Mouse (Mus musculus): ENCODE measurements around the gene Olfr311. TPM values are rescaled to one million over a fixed set of nuclear protein-coding genes. Genes with fewer than 3 reads are reported as not detected.
"Not testable (repeated sequence)": the region's sequence is repeated elsewhere in the genome, so short reads cannot be mapped to it uniquely, and the experiment has no call there.

Gene Olfr311
- polyA plus RNA-seq, 1 experiment from 2014 or later: not detected

- Histone ChIP-seq H3K4me3 (ENCODE audit: low read depth, low read length) (no peak overlapping the region), H3K9me3 (ENCODE audit: control insufficient read depth, low read depth, low read length) (no peaks in the 10 kb centered on the region), H3K9ac (replicated peaks; ENCODE audit: low read depth, low read length) (no peak overlapping the region), H3K4me1 (ENCODE audit: control insufficient read depth, insufficient read depth, low read length) (peaks cover 12% of the 10 kb centered on the region), H3K4me2 (replicated peaks; ENCODE audit: low read depth, low read length) (no peak overlapping the region), H3K27ac (ENCODE audit: low read length) (peak overlapping the region; percentile 30; the same call in 1 of the 2 replicates), H3K36me3 (ENCODE audit: control insufficient read depth, insufficient read depth, low read length) (no peaks in the 10 kb centered on the region), H3K27me3 (ENCODE audit: control insufficient read depth, insufficient read depth, low read length) (no peaks in the 10 kb centered on the region)
- 12% methylated on average over 2 of the region's 2 CpGs for WGBS
- peak; percentile 46 for ATAC-seq (ENCODE audit: insufficient number of reproducible peaks, insufficient read depth, low FRiP score, low read depth)
Measured at GRCm38 (mm10) chr11:58804393-58804792, 34.7 kb upstream of the Olfr311 start.

GRCm38 (mm10) chr11:58812001-58812400 is 27.1 kb upstream of the Olfr311 start:
- Histone ChIP-seq H3K9me3 (ENCODE audit: control insufficient read depth, low read depth, low read length) (no peaks in the 10 kb centered on the region), H3K4me2 (replicated peaks; ENCODE audit: low read depth, low read length) (no peak overlapping the region), H3K4me3 (ENCODE audit: low read depth, low read length) (no peak overlapping the region), H3K4me1 (ENCODE audit: control insufficient read depth, insufficient read depth, low read length) (no peaks in the 10 kb centered on the region), H3K27me3 (ENCODE audit: control insufficient read depth, insufficient read depth, low read length) (no peaks in the 10 kb centered on the region), H3K36me3 (ENCODE audit: control insufficient read depth, insufficient read depth, low read length) (no peaks in the 10 kb centered on the region), H3K27ac (ENCODE audit: low read length) (no peak overlapping the region), H3K9ac (replicated peaks; ENCODE audit: low read depth, low read length) (no peak overlapping the region)
- 3% methylated on average over 1 of the region's 1 CpGs for WGBS
- no peak for ATAC-seq (ENCODE audit: insufficient number of reproducible peaks, insufficient read depth, low FRiP score, low read depth)

GRCm38 (mm10) chr11:58814700-58815099 is 24.4 kb upstream of the Olfr311 start, which contains the start of gene Olfr313:
Gene Olfr313 (plus strand): TSS chr11:58815000.
- H3K36me3 ChIP-seq (ENCODE audit: control insufficient read depth, insufficient read depth, low read length); ATAC-seq (ENCODE audit: insufficient number of reproducible peaks, insufficient read depth, low FRiP score, low read depth); H3K4me3 ChIP-seq (ENCODE audit: low read depth, low read length); H3K27me3 ChIP-seq (ENCODE audit: control insufficient read depth, insufficient read depth, low read length); H3K9me3 ChIP-seq (ENCODE audit: control insufficient read depth, low read depth, low read length); H3K4me1 ChIP-seq (ENCODE audit: control insufficient read depth, insufficient read depth, low read length); H3K27ac ChIP-seq (ENCODE audit: low read length); H3K4me2 ChIP-seq (replicated peaks; ENCODE audit: low read depth, low read length); H3K9ac ChIP-seq (replicated peaks; ENCODE audit: low read depth, low read length): not testable (repeated sequence)
- 44% methylated on average over 1 of the region's 1 CpGs for WGBS

GRCm38 (mm10) chr11:58815676-58816075 is 23.4 kb upstream of the Olfr311 start:
- no peak for ATAC-seq (ENCODE audit: insufficient number of reproducible peaks, insufficient read depth, low FRiP score, low read depth)
- H3K36me3 ChIP-seq (ENCODE audit: control insufficient read depth, insufficient read depth, low read length): no peaks in the 10 kb centered on the region
- no peaks in the 10 kb centered on the region for H3K9me3 ChIP-seq (ENCODE audit: control insufficient read depth, low read depth, low read length)
- WGBS: 81% methylated on average over 1 of the region's 1 CpGs
- no peaks in the 10 kb centered on the region for H3K27me3 ChIP-seq (ENCODE audit: control insufficient read depth, insufficient read depth, low read length)
- H3K9ac ChIP-seq (replicated peaks; ENCODE audit: low read depth, low read length): no peak overlapping the region
- no peak overlapping the region for H3K4me3 ChIP-seq (ENCODE audit: low read depth, low read length)
- no peaks in the 10 kb centered on the region for H3K4me1 ChIP-seq (ENCODE audit: control insufficient read depth, insufficient read depth, low read length)
- no peak overlapping the region for H3K4me2 ChIP-seq (replicated peaks; ENCODE audit: low read depth, low read length)
- H3K27ac ChIP-seq (ENCODE audit: low read length): no peak overlapping the region

GRCm38 (mm10) chr11:58828937-58829336 is 10.1 kb upstream of the Olfr311 start, which contains the start of gene Olfr312:
Gene Olfr312 (plus strand): TSS chr11:58829237.
- not testable (repeated sequence) for H3K4me1 ChIP-seq (ENCODE audit: control insufficient read depth, insufficient read depth, low read length); H3K4me2 ChIP-seq (replicated peaks; ENCODE audit: low read depth, low read length); H3K36me3 ChIP-seq (ENCODE audit: control insufficient read depth, insufficient read depth, low read length); H3K27me3 ChIP-seq (ENCODE audit: control insufficient read depth, insufficient read depth, low read length); H3K27ac ChIP-seq (ENCODE audit: low read length); H3K4me3 ChIP-seq (ENCODE audit: low read depth, low read length); ATAC-seq (ENCODE audit: insufficient number of reproducible peaks, insufficient read depth, low FRiP score, low read depth); H3K9me3 ChIP-seq (ENCODE audit: control insufficient read depth, low read depth, low read length); H3K9ac ChIP-seq (replicated peaks; ENCODE audit: low read depth, low read length)

- Histone ChIP-seq H3K4me1 (ENCODE audit: control insufficient read depth, insufficient read depth, low read length) (no peaks in the 10 kb centered on the region), H3K4me2 (replicated peaks; ENCODE audit: low read depth, low read length) (no peak overlapping the region), H3K9me3 (ENCODE audit: control insufficient read depth, low read depth, low read length) (no peaks in the 10 kb centered on the region), H3K36me3 (ENCODE audit: control insufficient read depth, insufficient read depth, low read length) (no peaks in the 10 kb centered on the region), H3K27ac (ENCODE audit: low read length) (no peak overlapping the region), H3K9ac (replicated peaks; ENCODE audit: low read depth, low read length) (no peak overlapping the region), H3K4me3 (ENCODE audit: low read depth, low read length) (no peak overlapping the region), H3K27me3 (ENCODE audit: control insufficient read depth, insufficient read depth, low read length) (no peaks in the 10 kb centered on the region)
- WGBS: 83% methylated on average over 3 of the region's 3 CpGs
- ATAC-seq (ENCODE audit: insufficient number of reproducible peaks, insufficient read depth, low FRiP score, low read depth): no peak
Measured at GRCm38 (mm10) chr11:58829764-58830163, 9.3 kb upstream of the Olfr311 start.

GRCm38 (mm10) chr11:58832541-58832940 is 6.5 kb upstream of the Olfr311 start:
- not testable (repeated sequence) for H3K36me3 ChIP-seq (ENCODE audit: control insufficient read depth, insufficient read depth, low read length); H3K4me2 ChIP-seq (replicated peaks; ENCODE audit: low read depth, low read length); H3K27ac ChIP-seq (ENCODE audit: low read length); H3K9me3 ChIP-seq (ENCODE audit: control insufficient read depth, low read depth, low read length); H3K4me3 ChIP-seq (ENCODE audit: low read depth, low read length); ATAC-seq (ENCODE audit: insufficient number of reproducible peaks, insufficient read depth, low FRiP score, low read depth); H3K4me1 ChIP-seq (ENCODE audit: control insufficient read depth, insufficient read depth, low read length); H3K27me3 ChIP-seq (ENCODE audit: control insufficient read depth, insufficient read depth, low read length); H3K9ac ChIP-seq (replicated peaks; ENCODE audit: low read depth, low read length)
- 68% methylated on average over 3 of the region's 3 CpGs for WGBS

GRCm38 (mm10) chr11:58846919-58847461 is 7.9 kb downstream of the Olfr311 start, which contains the start of gene Gm12258:
Gene Gm12258 (plus strand): TSS chr11:58847158.
- under 1% methylated on average over 24 of the region's 24 CpGs for WGBS
- H3K4me2 ChIP-seq (replicated peaks; ENCODE audit: low read depth, low read length): peak within 1 kb of the TSS; percentile 60
- H3K4me1 ChIP-seq (ENCODE audit: control insufficient read depth, insufficient read depth, low read length): peaks cover 4% of the 10 kb centered on the region
- H3K27ac ChIP-seq (ENCODE audit: low read length): no peak within 1 kb of the TSS
- H3K9me3 ChIP-seq (ENCODE audit: control insufficient read depth, low read depth, low read length): no peaks in the 10 kb centered on the region
- peak within 1 kb of the TSS; percentile 76 for H3K9ac ChIP-seq (replicated peaks; ENCODE audit: low read depth, low read length)
- no peaks in the 10 kb centered on the region for H3K27me3 ChIP-seq (ENCODE audit: control insufficient read depth, insufficient read depth, low read length)
- peak; percentile 100 for ATAC-seq (ENCODE audit: insufficient number of reproducible peaks, insufficient read depth, low FRiP score, low read depth)
- H3K4me3 ChIP-seq (ENCODE audit: low read depth, low read length): peak within 1 kb of the TSS; percentile 66
- peaks cover 5% of the 10 kb centered on the region for H3K36me3 ChIP-seq (ENCODE audit: control insufficient read depth, insufficient read depth, low read length)

GRCm38 (mm10) chr11:58847636-58848035 is 8.6 kb downstream of the Olfr311 start:
- Histone ChIP-seq H3K27ac (ENCODE audit: low read length) (no peak overlapping the region), H3K27me3 (ENCODE audit: control insufficient read depth, insufficient read depth, low read length) (no peaks in the 10 kb centered on the region), H3K4me1 (ENCODE audit: control insufficient read depth, insufficient read depth, low read length) (peaks cover 4% of the 10 kb centered on the region), H3K9me3 (ENCODE audit: control insufficient read depth, low read depth, low read length) (no peaks in the 10 kb centered on the region), H3K9ac (replicated peaks; ENCODE audit: low read depth, low read length) (peak overlapping the region; percentile 76), H3K4me2 (replicated peaks; ENCODE audit: low read depth, low read length) (peak overlapping the region; percentile 60), H3K4me3 (ENCODE audit: low read depth, low read length) (peak overlapping the region; percentile 66), H3K36me3 (ENCODE audit: control insufficient read depth, insufficient read depth, low read length) (peaks cover 5% of the 10 kb centered on the region)
- 47% methylated on average over 9 of the region's 9 CpGs for WGBS
- ATAC-seq (ENCODE audit: insufficient number of reproducible peaks, insufficient read depth, low FRiP score, low read depth): no peak
